Mouse (Mus musculus): ENCODE results near the gene Ltb4r2.
A peak's percentile ranks its signal among the peaks of the same experiment; 100 is the strongest.

The Ltb4r2 gene

GRCm38 (mm10) chr14:55788256-55789050 is 27.2 kb downstream of the Ltb4r2 start, which contains the start of gene Ripk3:
Gene Ripk3, minus strand, starts transcription at chr14:55788865.
- no peaks in the 10 kb centered on the region for H3K9me3 ChIP-seq (ENCODE audit: low read length)
- 0 out of 2 replicates have a peak, but pooled peaks have one; percentile 33 for TF ChIP-seq NANOG (IDR thresholded peaks at IDR 0.05; ENCODE audit: borderline replicate concordance, low read length)
- TF ChIP-seq POU5F1 (IDR thresholded peaks at IDR 0.05; ENCODE audit: borderline replicate concordance, low read length): no peak
- 0 out of 2 replicates have a peak, but pooled peaks have one; percentile 14 for TF ChIP-seq CTCF (conservative IDR thresholded peaks at IDR 0.05; ENCODE audit: low read length)
- H3K36me3 ChIP-seq (ENCODE audit: insufficient read depth, low read length): peaks cover 20% of the 10 kb centered on the region
- H3K4me3 ChIP-seq (replicated peaks; ENCODE audit: low read length): peak within 1 kb of the TSS; percentile 78
- peaks cover 77% of the 10 kb centered on the region for H3K27me3 ChIP-seq (ENCODE audit: insufficient read depth, low read length)
- H3K4me1 ChIP-seq (replicated peaks; ENCODE audit: low read depth, low read length): peaks cover 25% of the 10 kb centered on the region

DNA sequence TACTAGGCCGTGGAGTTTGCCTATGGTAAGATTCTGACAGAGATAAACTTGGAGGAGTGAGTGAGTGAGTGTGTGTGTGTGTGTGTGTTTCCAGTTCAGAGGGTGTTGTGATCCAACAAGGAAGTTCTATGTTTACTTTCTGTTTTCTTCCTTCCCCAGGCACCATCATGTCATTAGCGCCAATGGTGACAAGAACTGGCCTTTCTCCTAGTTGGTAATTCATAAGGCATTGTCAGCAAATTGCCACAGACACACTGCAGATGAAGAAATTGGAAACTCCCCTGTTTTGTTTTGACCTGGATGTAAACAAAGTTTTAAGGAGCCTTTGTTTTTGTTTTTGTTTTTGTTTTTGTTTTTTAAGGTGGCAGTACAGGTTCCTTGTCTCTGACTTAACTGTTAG is 32.2 kb downstream of the Ltb4r2 start:
- TF ChIP-seq NANOG (IDR thresholded peaks at IDR 0.05; ENCODE audit: borderline replicate concordance, low read length) (no peak), POU5F1 (IDR thresholded peaks at IDR 0.05; ENCODE audit: borderline replicate concordance, low read length) (no peak), CTCF (conservative IDR thresholded peaks at IDR 0.05; ENCODE audit: low read length) (no peak)
- Histone ChIP-seq H3K27me3 (ENCODE audit: insufficient read depth, low read length) (peaks cover 27% of the 10 kb centered on the region), H3K4me3 (replicated peaks; ENCODE audit: low read length) (no peak overlapping the region), H3K9me3 (ENCODE audit: low read length) (peaks cover 32% of the 10 kb centered on the region), H3K36me3 (ENCODE audit: insufficient read depth, low read length) (no peaks in the 10 kb centered on the region), H3K4me1 (replicated peaks; ENCODE audit: low read depth, low read length) (peaks cover 6% of the 10 kb centered on the region)

- Histone ChIP-seq H3K9me3 (ENCODE audit: low read length) (peaks cover 32% of the 10 kb centered on the region), H3K27me3 (ENCODE audit: insufficient read depth, low read length) (peaks cover 22% of the 10 kb centered on the region), H3K4me3 (replicated peaks; ENCODE audit: low read length) (no peak overlapping the region), H3K4me1 (replicated peaks; ENCODE audit: low read depth, low read length) (peaks cover 1% of the 10 kb centered on the region), H3K36me3 (ENCODE audit: insufficient read depth, low read length) (no peaks in the 10 kb centered on the region)
- no peak for TF ChIP-seq CTCF (conservative IDR thresholded peaks at IDR 0.05; ENCODE audit: low read length)
- TF ChIP-seq NANOG (IDR thresholded peaks at IDR 0.05; ENCODE audit: borderline replicate concordance, low read length): no peak
- no peak for TF ChIP-seq POU5F1 (IDR thresholded peaks at IDR 0.05; ENCODE audit: borderline replicate concordance, low read length)
Measured at GRCm38 (mm10) chr14:55793946-55794345, 32.7 kb downstream of the Ltb4r2 start.

- no peak overlapping the region for H3K4me3 ChIP-seq (replicated peaks; ENCODE audit: low read length)
- H3K27me3 ChIP-seq (ENCODE audit: insufficient read depth, low read length): peaks cover 7% of the 10 kb centered on the region
- H3K4me1 ChIP-seq (replicated peaks; ENCODE audit: low read depth, low read length): no peaks in the 10 kb centered on the region
- H3K36me3 ChIP-seq (ENCODE audit: insufficient read depth, low read length): no peaks in the 10 kb centered on the region
- TF ChIP-seq NANOG (IDR thresholded peaks at IDR 0.05; ENCODE audit: borderline replicate concordance, low read length): no peak
- no peak for TF ChIP-seq CTCF (conservative IDR thresholded peaks at IDR 0.05; ENCODE audit: low read length)
- H3K9me3 ChIP-seq (ENCODE audit: low read length): peaks cover 32% of the 10 kb centered on the region
Measured at GRCm38 (mm10) chr14:55795380-55796163, 34.3 kb downstream of the Ltb4r2 start.
